Mouse (Mus musculus) olfactory bulb, adult 2 months (tissue): ENCODE data around the gene Cdc42bpb.

Source experiments
- CTCF ChIP-seq: fragments of 200-500 bp; IDR thresholded peaks from 2 replicates; pipeline ENCODE4 v1.5.1; 2012; ENCODE audit warnings: low read depth, mild to moderate bottlenecking, low read length, moderate library complexity; ENCODE audit not compliant: insufficient read depth
- POLR2A ChIP-seq: fragments of 200-500 bp; IDR thresholded peaks from 2 replicates; pipeline ENCODE4 v1.6.1; 2012; ENCODE audit warnings: mild to moderate bottlenecking, low read depth, low read length, moderate library complexity; ENCODE audit not compliant: insufficient read depth

DNA sequence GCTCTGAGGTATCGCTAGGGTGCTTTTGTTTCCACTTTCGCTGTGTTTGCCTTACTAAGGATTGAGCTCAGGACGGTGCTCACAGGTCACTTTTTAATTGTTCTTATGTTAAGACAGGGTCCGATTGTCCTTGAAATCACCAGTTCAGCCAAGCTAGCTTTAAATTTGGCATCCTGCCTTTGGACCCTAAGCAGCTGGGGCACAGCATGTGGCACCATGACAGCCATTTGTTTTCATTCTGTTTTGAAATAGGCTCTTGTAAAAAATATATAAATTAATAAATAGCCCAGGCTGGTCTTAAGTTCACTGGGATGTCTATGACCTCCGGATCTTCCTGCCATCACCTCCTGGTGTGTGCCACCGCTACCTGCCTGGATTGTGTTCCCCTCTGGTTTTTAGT is 132.4 kb downstream of the Cdc42bpb start:
- TF ChIP-seq CTCF (no peak), POLR2A (no peak)
